Mouse (Mus musculus) cerebellum, adult 9-10 months (tissue): ENCODE results near the gene Defb11.
A peak's percentile ranks its signal among the peaks of the same experiment; 100 is the strongest.
"Not testable (repeated sequence)": the region's sequence is repeated elsewhere in the genome, so short reads cannot be mapped to it uniquely, and the experiment has no call there.

ENCODE experiments used
- DNase-seq: peaks from one replicate; pipeline ENCODE4 v3.0.0; 2022

Gene Defb11

DNA sequence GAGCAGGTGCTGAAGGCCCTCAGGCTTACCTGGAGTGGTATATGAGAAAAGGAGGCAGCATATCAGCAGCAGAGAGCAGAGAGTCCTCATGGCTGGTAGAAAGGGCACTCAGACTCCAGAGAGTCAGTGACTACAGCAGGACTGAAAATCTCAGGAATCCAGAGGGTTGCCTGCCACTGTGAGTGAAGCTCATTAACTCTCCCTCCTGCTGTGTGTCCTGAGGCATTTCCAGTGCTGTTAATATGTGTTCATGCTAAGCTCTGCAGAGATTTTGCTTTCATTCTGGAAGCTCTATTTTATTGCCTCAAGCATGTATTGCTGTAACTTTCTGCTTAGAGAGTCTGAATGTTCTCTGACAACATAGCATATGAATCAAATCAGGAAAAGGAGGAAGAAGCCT lies at the start of gene Defb11:
Defb11 (minus strand) TSS at position 123 of the 400 bp plus-strand sequence.
- not testable (repeated sequence) for DNase-seq

DNA sequence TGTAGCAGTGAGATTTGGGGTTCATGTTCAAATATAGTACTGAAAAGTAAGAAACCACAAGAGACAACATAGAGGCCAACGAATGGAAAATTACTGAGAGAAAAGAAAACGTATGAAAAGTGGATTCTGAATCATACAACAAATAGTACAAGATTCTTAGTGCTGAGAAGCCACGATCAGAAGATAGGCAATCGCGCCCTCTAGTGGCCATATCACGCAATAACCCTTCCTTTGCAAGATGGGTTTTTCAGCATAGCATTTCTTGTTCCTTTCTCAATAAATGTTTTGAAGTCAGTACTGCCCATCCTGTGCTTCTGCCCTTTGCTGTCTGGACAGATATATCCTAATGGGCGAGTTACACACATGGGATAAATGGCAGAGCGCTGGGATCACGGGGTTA lies 49.1 kb upstream of the Defb11 start:
- peak; percentile 27 for DNase-seq

DNA sequence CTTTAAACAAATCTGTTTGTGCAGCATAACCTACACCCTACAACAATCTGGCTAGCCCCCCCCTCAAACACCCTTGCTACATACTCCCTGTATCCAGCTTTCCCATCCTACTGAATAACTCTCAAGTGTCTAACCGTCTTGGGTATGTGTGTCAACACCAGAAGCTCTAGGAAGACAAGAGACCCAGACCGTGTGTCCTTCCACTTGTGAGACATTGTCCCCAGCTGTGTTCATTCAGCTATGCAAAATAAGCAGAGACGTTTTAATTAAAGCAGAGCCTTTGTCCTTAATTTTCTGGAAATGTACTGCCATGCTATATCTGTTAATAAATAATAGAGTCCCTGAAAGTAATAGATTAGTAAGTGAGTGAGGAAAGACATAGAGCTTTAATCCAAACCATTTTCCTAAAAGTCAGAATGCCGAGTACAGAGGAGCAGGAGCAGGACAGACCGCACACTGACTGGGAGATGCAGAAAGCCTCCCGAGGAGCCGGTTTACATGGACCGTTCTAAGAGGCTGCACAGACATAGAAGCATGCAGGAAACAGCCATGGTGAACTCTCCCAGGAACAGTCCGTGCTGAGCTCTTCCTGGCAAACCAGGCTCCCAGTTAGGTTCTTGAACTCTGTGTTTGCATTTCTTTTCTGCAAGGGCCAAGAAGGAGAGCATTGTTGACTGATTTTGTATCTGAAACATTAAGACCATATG lies 41.3 kb upstream of the Defb11 start:
- no peak for DNase-seq

DNA sequence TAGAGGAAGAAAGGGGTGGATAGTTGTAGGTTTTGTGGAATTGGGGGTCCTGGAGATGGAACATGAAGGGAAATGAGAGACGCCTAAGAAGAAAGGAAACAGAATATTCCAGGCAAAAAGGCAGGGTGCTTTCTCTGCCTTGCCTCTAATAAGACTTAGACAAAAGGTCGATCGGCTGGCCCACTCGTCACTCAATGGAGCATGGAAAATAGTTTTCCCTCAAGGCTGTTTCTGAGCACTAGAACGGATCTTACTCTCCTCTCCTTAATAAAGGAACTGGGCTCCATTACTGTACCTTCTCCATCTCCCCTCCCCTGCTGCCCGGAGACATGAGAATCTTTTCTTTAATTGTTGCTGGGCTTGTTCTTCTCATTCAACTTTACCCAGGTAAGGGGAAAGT lies 40.2 kb upstream of the Defb11 start, which contains the start of gene Defb13:
Defb13 (plus strand) TSS at position 301 of the 400 bp plus-strand sequence.
- no peak for DNase-seq

DNA sequence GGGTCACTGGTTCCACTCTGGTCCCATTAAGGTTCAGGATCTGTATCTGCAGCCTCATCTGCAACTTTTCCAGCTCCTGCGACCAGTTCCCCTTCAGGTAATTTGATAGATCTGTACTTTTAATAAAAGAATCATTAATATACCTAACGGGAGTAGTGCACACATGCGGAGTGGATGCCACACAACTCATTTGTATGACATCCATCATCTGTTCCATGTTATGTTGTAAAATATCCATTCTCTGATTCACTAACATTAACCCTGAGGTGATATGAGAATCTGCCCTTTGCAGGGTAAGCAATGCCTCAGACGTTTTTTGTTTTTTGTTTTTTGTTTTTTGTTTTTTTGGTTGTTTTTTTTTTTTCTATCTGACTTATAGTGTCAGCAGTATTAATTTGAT lies 31.8 kb upstream of the Defb11 start, which contains the start of gene Defb35:
Defb35 (plus strand) TSS at position 301 of the 400 bp plus-strand sequence.
- not testable (repeated sequence) for DNase-seq

DNA sequence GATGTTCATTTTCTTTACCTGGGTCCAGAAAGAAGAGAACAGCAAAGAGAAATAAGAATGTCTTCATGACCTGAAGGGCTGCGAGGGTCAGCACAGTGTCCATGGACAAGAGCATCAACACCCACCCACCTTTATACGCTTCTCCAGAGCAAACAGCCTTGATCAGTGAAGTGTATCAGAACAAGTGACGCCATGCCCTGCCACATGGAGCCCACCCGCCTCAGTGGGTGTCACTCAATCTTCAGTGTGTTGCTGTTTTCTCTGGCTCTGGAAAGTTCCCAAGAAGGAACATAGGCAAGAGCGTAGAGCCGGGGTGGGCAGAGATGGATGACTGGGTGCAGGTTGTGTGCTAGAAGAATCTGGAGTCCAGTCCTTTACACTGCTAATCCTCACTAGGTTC lies 26.4 kb upstream of the Defb11 start, which contains the start of gene Defb15:
Defb15 (minus strand) TSS at position 101 of the 400 bp plus-strand sequence.
- DNase-seq: no peak

DNA sequence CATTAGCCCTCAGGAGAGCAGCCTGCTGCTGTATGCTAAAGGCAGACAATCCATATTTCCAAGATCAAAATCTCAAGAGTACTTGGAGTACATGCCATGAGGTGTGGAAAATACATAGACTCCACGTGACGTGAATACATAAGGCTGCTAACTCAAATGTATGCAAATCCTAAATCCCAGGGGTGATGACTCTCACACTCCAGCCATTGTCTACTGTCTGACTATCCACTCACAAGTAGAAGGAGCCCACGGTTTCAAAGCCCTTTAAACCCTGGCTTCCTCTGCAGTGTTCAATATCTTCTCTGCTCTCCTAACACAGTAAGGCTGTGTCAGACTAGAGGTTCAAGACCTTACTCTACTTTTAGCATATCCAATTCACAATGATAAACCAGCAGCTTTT lies 24.5 kb upstream of the Defb11 start:
- not testable (repeated sequence) for DNase-seq

DNA sequence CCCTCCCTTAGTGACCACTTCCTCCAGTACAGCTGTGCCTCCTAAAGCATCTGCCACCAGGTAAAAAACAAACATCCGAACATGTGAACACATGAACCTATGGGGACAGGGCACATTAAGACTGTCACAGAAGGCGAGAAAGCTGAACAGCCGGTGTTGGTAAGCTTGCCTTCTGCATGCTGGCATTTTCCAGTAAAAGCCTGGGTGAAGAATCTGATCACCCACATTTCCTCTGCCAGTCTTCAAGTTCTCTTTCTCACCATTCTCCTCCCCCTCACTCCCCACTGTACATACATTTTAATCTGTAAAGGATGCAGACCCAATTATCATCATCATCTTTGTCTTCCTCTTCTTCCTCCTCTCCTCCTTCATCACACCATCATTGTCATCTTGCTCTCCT lies 9.4 kb upstream of the Defb11 start:
- no peak for DNase-seq

DNA sequence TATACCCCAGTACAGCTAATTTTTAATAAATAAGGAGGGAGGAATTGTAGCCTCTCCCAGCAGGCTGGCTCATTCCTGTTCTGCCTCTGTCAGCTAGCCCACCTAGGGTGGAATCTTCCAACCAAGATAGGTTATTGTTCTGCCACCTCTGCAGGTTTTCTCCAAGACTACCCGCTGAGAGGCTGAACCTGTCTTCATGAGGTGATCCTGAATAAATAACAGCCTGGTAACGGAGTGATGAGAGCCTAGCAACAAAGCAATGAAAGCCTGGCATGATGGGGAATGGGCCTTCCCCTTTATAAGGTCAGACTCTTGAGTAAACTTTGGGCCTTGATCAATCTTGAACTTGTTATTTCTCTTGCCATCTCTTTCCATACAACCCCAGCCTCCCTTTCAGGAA lies 6.3 kb upstream of the Defb11 start:
- no peak for DNase-seq

DNA sequence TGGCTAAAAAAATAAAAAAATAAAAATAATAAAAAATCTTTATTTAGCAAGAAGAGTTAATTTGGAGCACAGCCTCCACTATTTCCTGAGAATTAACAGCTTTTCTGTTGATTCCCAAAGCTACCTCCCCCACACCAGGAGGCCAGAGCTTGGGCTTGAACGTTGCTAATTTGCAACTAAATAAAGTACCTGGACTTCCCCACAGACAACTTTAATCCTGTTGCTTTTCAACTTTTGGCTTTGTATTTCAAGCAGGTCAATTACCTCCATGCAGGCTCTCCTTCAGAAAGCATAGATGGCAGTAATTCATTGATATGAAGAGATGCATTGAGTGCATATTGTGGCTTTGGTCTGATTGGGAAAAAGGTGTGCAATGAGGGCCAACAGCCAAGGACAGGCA lies 5.7 kb upstream of the Defb11 start:
- DNase-seq: no peak

DNA sequence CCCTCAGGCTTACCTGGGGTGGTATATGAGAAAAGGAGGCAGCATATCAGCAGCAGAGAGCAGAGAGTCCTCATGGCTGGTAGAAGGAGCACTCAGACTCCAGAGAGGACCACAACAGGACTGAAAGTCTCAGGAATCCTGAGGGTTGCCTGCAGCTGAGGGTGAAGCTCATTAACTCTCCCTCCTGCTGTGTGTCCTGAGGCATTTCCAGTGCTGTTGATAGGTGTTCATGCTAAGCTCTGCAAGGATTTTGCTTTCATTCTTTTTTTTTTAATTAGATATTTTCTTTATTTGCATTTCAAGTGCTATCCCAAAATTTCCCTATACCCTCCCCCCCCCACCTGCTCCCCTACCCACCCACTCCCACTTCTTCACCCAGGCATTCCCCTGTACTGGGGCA lies 20.9 kb downstream of the Defb11 start, which contains the start of gene Defb9:
Defb9 (minus strand) TSS at position 101 of the 400 bp plus-strand sequence.
- not testable (repeated sequence) for DNase-seq

DNA sequence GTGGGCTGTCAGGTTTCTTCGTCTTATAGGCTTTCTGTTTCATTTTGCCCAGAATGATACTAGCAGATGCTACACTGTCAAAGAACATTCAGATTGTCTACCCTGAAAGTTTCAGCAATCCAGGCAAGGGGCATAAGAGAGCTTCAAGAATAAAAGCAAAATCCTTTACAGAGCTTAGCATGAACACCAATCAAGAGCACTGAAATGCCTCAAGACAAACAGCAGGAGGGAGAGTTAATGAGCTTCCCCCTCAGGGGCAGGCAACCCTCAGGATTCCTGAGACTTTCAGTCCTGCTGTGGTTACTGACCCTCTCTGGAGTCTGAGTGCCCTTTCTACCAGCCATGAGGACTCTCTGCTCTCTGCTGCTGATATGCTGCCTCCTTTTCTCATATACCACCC lies 47.6 kb downstream of the Defb11 start, which contains the start of gene Defb10:
Defb10 (plus strand) TSS at position 316 of the 400 bp plus-strand sequence.
- not testable (repeated sequence) for DNase-seq
